ENCODE assay signal across 8 mouse cellular contexts in genomic region chr17:28008565-28008981, GRCm38 (mm10).
A peak's percentile ranks its signal among the peaks of the same experiment; 100 is the strongest.
DNase-seq lines count a peak whose midpoint lies in the region; ATAC-seq and TF ChIP-seq lines count a peak whose summit lies in the region.

No protein-coding gene starts in this region.

- H3K4me3 ChIP-seq in gastrocnemius, adult 2 months: peak overlapping the region; percentile 75
- peak overlapping the region; percentile 21; the same call in 1 of the 2 replicates for H3K4me3 ChIP-seq in limb, embryonic 14.5 days (replicated peaks; ENCODE audit: low read length)

- peaks cover 18% of the 10 kb centered on the region for H3K36me3 ChIP-seq in limb, embryonic 14.5 days (ENCODE audit: control insufficient read depth, insufficient read depth, low read length)

- peaks cover 41% of the 10 kb centered on the region for H3K4me1 ChIP-seq in limb, embryonic 14.5 days (ENCODE audit: control insufficient read depth, insufficient read depth, low read length)

- H3K4me2 ChIP-seq in limb, embryonic 14.5 days (replicated peaks; ENCODE audit: low read depth, low read length, severe bottlenecking): peak overlapping the region; percentile 46

- 66% methylated on average over 8 of the region's 8 CpGs for WGBS in limb, embryonic 14.5 days

- no peak for TF ChIP-seq CTCF in gastrocnemius, adult 2 months (IDR thresholded peaks at IDR 0.05)

- peak; percentile 70 for DNase-seq in gastrocnemius, adult 2 months
- no peak for DNase-seq in gastrocnemius, postnatal 14 days
- peak; percentile 25 to 40 for DNase-seq in thymus, postnatal 10 days (ENCODE audit: low spot score in 2 of 2)
- no peak for DNase-seq in thymus, adult 18-20 months
- DNase-seq in limb, embryonic 14.5 days (ENCODE audit: low spot score): no peak
- DNase-seq in thymus, postnatal 14 days: peak; percentile 59
- no peak for DNase-seq in cerebellum, postnatal 4 days (ENCODE audit: low spot score in 2 of 2)
- DNase-seq in MN1 (ENCODE audit: low spot score): no peak

- H3K9ac ChIP-seq in limb, embryonic 14.5 days (ENCODE audit: low read depth, low read length, severe bottlenecking): peak overlapping the region; percentile 54

- ATAC-seq in limb, embryonic 14.5 days (ENCODE audit: low FRiP score, low read depth): no peak

- TF ChIP-seq POLR2A in limb, embryonic 14.5 days (IDR thresholded peaks at IDR 0.05; ENCODE audit: borderline replicate concordance, extremely low read depth, insufficient read depth, insufficient read length): no peak

- peak overlapping the region; percentile 97 for H3K27ac ChIP-seq in gastrocnemius, adult 2 months
- H3K27ac ChIP-seq in limb, embryonic 14.5 days (replicated peaks; ENCODE audit: low read depth, low read length): peak overlapping the region; percentile 93

- intact Hi-C loops in gastrocnemius, adult 2 months (cut with DNase I): loop anchor here (5.0 kb wide), 1 partner anchor 44 kb away; no protein-coding TSS in a partner anchor
- intact Hi-C loops in gastrocnemius, postnatal 14 days (cut with DNase I; ENCODE audit: low total_unique reads): loop anchor here (5.0 kb wide), 1 partner anchor 34 kb away; no protein-coding TSS in a partner anchor

- H3K27me3 ChIP-seq in limb, embryonic 14.5 days (ENCODE audit: control insufficient read depth, insufficient read depth, low read length): no peaks in the 10 kb centered on the region

- no peaks in the 10 kb centered on the region for H3K9me3 ChIP-seq in limb, embryonic 14.5 days (ENCODE audit: control insufficient read depth, low read length)

Comparison
In these comparisons a context has a peak if more than half of its experiments do, and no peak if none do; other contexts are left out.
1. DNase-seq: peak in gastrocnemius, adult 2 months (single experiment), thymus, postnatal 10 days (2 of 2) and thymus, postnatal 14 days (single experiment); none in gastrocnemius, postnatal 14 days (single experiment), thymus, adult 18-20 months (0 of 2), limb, embryonic 14.5 days (single experiment), cerebellum, postnatal 4 days (0 of 2) and MN1 (single experiment).